Mouse (Mus musculus) testis, adult 2 months (tissue): ENCODE data around the gene Irf2bpl. TPM values are rescaled to one million over a fixed set of nuclear protein-coding genes. Genes with fewer than 3 reads are reported as not detected.

Experiments used
- H3K27ac ChIP-seq: fragments of 200-500 bp; 2 replicates; pipeline ENCODE4 v1.5.1; 2012; ENCODE audit warnings: low read depth, low read length; ENCODE audit not compliant: control insufficient read depth, insufficient read depth
- H3K27me3 ChIP-seq: fragments of 200-500 bp; 2 replicates; pipeline ENCODE4 v1.6.1; 2012; ENCODE audit warnings: mild to moderate bottlenecking, low read length, moderate library complexity; ENCODE audit not compliant: control insufficient read depth, insufficient read depth
- H3K36me3 ChIP-seq: fragments of 200-500 bp; 2 replicates; pipeline ENCODE4 v1.6.1; 2012; ENCODE audit warnings: mild to moderate bottlenecking, low read length; ENCODE audit not compliant: control insufficient read depth, insufficient read depth
- H3K4me1 ChIP-seq: fragments of 200-500 bp; 2 replicates; pipeline ENCODE4 v1.6.1; 2012; ENCODE audit warnings: low read length; ENCODE audit not compliant: control insufficient read depth, insufficient read depth
- H3K4me3 ChIP-seq: fragments of 200-500 bp; 2 replicates; pipeline ENCODE4 v1.5.1; 2012; ENCODE audit warnings: low read depth, mild to moderate bottlenecking, low read length, moderate library complexity, mixed read lengths; ENCODE audit not compliant: control insufficient read depth
- CTCF ChIP-seq: fragments of 200-500 bp; IDR thresholded peaks from 2 replicates; pipeline ENCODE4 v1.5.1; 2012; ENCODE audit warnings: low read depth, mild to moderate bottlenecking, inconsistent platforms, low read length, moderate library complexity; ENCODE audit not compliant: control insufficient read depth, insufficient read depth, insufficient replicate concordance
- POLR2A ChIP-seq: fragments of 200-500 bp; IDR thresholded peaks from 2 replicates; pipeline ENCODE4 v1.6.1; 2012; ENCODE audit warnings: low read depth, mild to moderate bottlenecking, inconsistent platforms, low read length, moderate library complexity; ENCODE audit not compliant: control insufficient read depth
- polyA plus RNA-seq: library from polyadenylated mRNA; depleted of rRNA; stranded (reverse); fragments of >200 nt; gene quantifications from 2 replicates; pipeline ENCODE4 v1.2.3, GENCODE M21; 2012

Gene Irf2bpl
- polyA plus RNA-seq, 1 experiment: 2.8 TPM

- H3K4me3 ChIP-seq: no peak overlapping the region
- no peaks in the 10 kb centered on the region; the same call in 1 of the 2 replicates for H3K4me1 ChIP-seq
- H3K27me3 ChIP-seq: no peaks in the 10 kb centered on the region
- no peak for TF ChIP-seq CTCF
- no peak for TF ChIP-seq POLR2A
- H3K27ac ChIP-seq: no peak overlapping the region
- no peaks in the 10 kb centered on the region for H3K36me3 ChIP-seq
These were observed 17.1 kb downstream of the Irf2bpl start for GRCm38 (mm10) chr12:86867271-86868223.

GRCm38 (mm10) chr12:86864316-86865020 lies 20.1 kb downstream of the Irf2bpl start:
- Histone ChIP-seq H3K27me3 (no peaks in the 10 kb centered on the region), H3K4me1 (peaks cover 2% of the 10 kb centered on the region; the same call in 1 of the 2 replicates), H3K4me3 (no peak overlapping the region), H3K27ac (no peak overlapping the region), H3K36me3 (no peaks in the 10 kb centered on the region)
- TF ChIP-seq CTCF: no peak
- TF ChIP-seq POLR2A: no peak

- TF ChIP-seq CTCF: no peak
- no peak overlapping the region for H3K4me3 ChIP-seq
- H3K36me3 ChIP-seq: no peaks in the 10 kb centered on the region
- H3K27me3 ChIP-seq: no peaks in the 10 kb centered on the region
- H3K27ac ChIP-seq: no peak overlapping the region
- peaks cover 2% of the 10 kb centered on the region; the same call in 1 of the 2 replicates for H3K4me1 ChIP-seq
These were observed 24.4 kb downstream of the Irf2bpl start for GRCm38 (mm10) chr12:86859924-86860790.

GRCm38 (mm10) chr12:86858983-86859872 lies 25.4 kb downstream of the Irf2bpl start:
- H3K27ac ChIP-seq: no peak overlapping the region
- no peak overlapping the region for H3K4me3 ChIP-seq
- no peaks in the 10 kb centered on the region for H3K27me3 ChIP-seq
- TF ChIP-seq CTCF (no peak), POLR2A (no peak)
- peaks cover 2% of the 10 kb centered on the region; the same call in 1 of the 2 replicates for H3K4me1 ChIP-seq
- no peaks in the 10 kb centered on the region for H3K36me3 ChIP-seq

GRCm38 (mm10) chr12:86858498-86858897 lies 26.1 kb downstream of the Irf2bpl start:
- TF ChIP-seq POLR2A: no peak
- no peak for TF ChIP-seq CTCF
- no peaks in the 10 kb centered on the region for H3K36me3 ChIP-seq
- peaks cover 2% of the 10 kb centered on the region; the same call in 1 of the 2 replicates for H3K4me1 ChIP-seq
- no peak overlapping the region for H3K27ac ChIP-seq
- H3K27me3 ChIP-seq: no peaks in the 10 kb centered on the region
- no peak overlapping the region for H3K4me3 ChIP-seq

GRCm38 (mm10) chr12:86857290-86857689 lies 27.3 kb downstream of the Irf2bpl start:
- H3K27me3 ChIP-seq: no peaks in the 10 kb centered on the region
- no peak overlapping the region for H3K4me3 ChIP-seq
- TF ChIP-seq POLR2A: no peak
- TF ChIP-seq CTCF: no peak
- no peak overlapping the region for H3K27ac ChIP-seq
- no peaks in the 10 kb centered on the region for H3K36me3 ChIP-seq
- peaks cover 2% of the 10 kb centered on the region; the same call in 1 of the 2 replicates for H3K4me1 ChIP-seq
